Mouse (Mus musculus): ENCODE results near the gene Vmn1r127.
"Not testable (repeated sequence)": the region's sequence is repeated elsewhere in the genome, so short reads cannot be mapped to it uniquely, and the experiment has no call there.

Gene Vmn1r127

DNA sequence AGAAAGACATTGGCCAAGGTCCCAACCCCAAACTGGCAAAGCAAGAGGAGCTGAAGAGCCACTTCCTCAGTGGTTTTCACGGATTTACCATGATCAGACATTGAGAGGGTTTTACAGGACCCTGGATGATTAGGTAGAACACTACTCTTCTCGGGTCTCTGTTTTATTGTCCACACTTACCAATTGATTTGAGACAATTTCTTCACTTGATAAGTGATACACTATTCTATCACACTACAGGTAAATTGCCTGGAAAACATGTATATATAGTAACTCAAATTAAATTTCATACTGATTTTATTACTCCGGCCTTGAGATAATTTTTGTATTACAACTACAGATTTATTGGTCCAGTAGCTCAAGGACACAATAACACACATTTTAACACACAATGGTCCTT lies at the start of gene Vmn1r127:
TSS of gene Vmn1r127 (minus strand) at position 101 of the 400 bp plus-strand sequence.
- not testable (repeated sequence) for DNase-seq (ENCODE audit: low read depth, low spot score)

DNA sequence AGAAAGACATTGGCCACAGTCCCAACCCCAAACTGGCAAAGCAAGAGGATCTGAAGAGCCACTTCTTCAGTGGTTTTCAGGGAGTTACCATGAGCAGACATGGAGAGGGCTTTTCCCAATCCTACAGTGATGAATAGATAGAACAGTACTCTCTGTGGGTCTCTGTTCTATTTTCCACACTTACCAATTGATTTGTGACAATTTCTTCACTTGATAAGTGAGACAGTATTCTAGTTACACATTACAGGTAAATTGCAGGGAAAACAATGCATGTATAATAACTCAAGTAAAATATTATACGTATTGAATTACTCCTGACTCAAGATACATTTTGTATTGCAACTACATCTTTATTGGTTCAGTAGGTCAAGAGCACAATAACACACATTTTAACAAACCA lies 41.5 kb upstream of the Vmn1r127 start, which contains the start of gene Vmn1r129:
TSS of gene Vmn1r129 (minus strand) at position 101 of the 400 bp plus-strand sequence.
- not testable (repeated sequence) for DNase-seq (ENCODE audit: low read depth, low spot score)

DNA sequence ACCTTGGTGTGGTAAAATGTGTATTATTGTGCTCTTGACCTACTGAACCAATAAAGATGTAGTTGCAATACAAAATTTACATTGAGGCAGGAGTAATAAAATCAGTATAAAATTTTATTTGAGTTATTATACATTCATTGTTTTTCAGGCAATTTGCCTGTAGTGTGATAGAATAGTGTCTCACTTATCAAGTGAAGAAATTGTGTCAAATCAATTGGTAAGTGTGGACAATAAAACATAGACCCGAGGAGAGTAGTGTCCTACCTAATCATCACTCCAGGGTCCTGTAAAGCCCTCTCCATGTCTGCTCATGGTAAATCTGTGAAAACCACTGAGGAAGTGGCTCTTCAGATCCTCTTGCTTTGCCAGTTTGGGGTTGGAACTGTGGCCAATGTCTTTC lies 29.4 kb upstream of the Vmn1r127 start, which contains the start of gene Vmn1r128:
TSS of gene Vmn1r128 (plus strand) at position 301 of the 400 bp plus-strand sequence.
- DNase-seq (ENCODE audit: low read depth, low spot score) = not testable (repeated sequence)

GRCm38 (mm10) chr7:21301367-21301766 lies 18.3 kb downstream of the Vmn1r127 start, which contains the start of gene Vmn1r126:
TSS of gene Vmn1r126 (minus strand) at chr7:21301467.
- not testable (repeated sequence) for DNase-seq (ENCODE audit: low read depth, low spot score)

GRCm38 (mm10) chr7:21271879-21272278 lies 47.8 kb downstream of the Vmn1r127 start, which contains the start of gene Vmn1r125:
TSS of gene Vmn1r125 (plus strand) at chr7:21272179.
- not testable (repeated sequence) for DNase-seq (ENCODE audit: low read depth, low spot score)

All from CD4-positive, CD25-positive, alpha-beta regulatory T cell, adult 2 months (primary cell).